Mouse (Mus musculus): ENCODE results near the gene Fgfr2.

DNA sequence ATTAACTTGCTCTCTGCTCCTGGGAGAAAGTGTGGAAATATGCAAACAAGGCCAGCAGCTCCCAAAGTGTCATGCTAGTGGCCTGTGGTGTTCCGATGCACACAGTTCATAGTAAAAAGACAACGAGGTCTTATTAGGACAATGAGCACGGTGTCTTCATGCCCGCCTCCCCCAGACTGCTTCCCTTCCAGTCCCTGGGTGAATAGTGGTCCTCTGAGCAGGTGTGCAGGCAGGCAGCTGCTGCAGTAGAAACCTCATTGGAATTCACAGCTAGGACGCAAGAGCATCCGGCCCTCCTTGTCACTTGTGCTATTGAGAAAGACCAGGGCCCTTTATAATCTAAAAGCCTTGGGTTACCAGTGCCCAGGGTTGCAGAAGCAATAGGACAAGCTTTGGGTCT is 2409.8 kb downstream of the Fgfr2 start:
- TF ChIP-seq MAFK (IDR thresholded peaks at IDR 0.05; ENCODE audit: insufficient read depth, low read depth, low read length) (no peak), ZC3H11A (IDR thresholded peaks at IDR 0.05; ENCODE audit: borderline replicate concordance, low read depth, low read length) (no peak)
